Mouse (Mus musculus) adrenal gland, postnatal 10 days (tissue): ENCODE measurements at regions not wholly inside any gene's neighbourhood (a gene's known extent, or its start where the extent isn't known, plus 50 kb on each side); places are given as distances from the start of the nearest gene placed in this dataset.

Source experiments
- DNase-seq: peaks from one replicate; pipeline ENCODE4 v3.0.0; 2021; ENCODE audit warnings: mixed read lengths

GRCm38 (mm10) chr6:117570346-117570745, 270.6 kb upstream of the Zfp637 start:
- no peak for DNase-seq

GRCm38 (mm10) chr6:117570791-117571190, 270.2 kb upstream of the Zfp637 start:
- DNase-seq: no peak

- DNase-seq: no peak
Observed at GRCm38 (mm10) chr6:117572006-117572405, 269.0 kb upstream of the Zfp637 start.

- DNase-seq: no peak
Observed at GRCm38 (mm10) chr6:117573371-117573770, 267.6 kb upstream of the Zfp637 start.

GRCm38 (mm10) chr6:117574146-117574545, 266.8 kb upstream of the Zfp637 start:
- no peak for DNase-seq

GRCm38 (mm10) chr6:117575057-117575456, 265.9 kb upstream of the Zfp637 start:
- no peak for DNase-seq

GRCm38 (mm10) chr6:117576021-117576420, 265.0 kb upstream of the Zfp637 start:
- no peak for DNase-seq

GRCm38 (mm10) chr6:117577539-117578521, 263.1 kb upstream of the Zfp637 start:
- no peak for DNase-seq

GRCm38 (mm10) chr6:117580951-117581350, 260.0 kb upstream of the Zfp637 start:
- DNase-seq: no peak

- peak; percentile 58 for DNase-seq
Observed at GRCm38 (mm10) chr6:117583121-117583520, 257.9 kb upstream of the Zfp637 start.

GRCm38 (mm10) chr6:117584563-117584962, 256.4 kb upstream of the Zfp637 start:
- DNase-seq: no peak

GRCm38 (mm10) chr6:117596166-117596840, 244.7 kb upstream of the Zfp637 start:
- DNase-seq: no peak

GRCm38 (mm10) chr6:117604834-117605233, 236.1 kb upstream of the Zfp637 start:
- no peak for DNase-seq

- no peak for DNase-seq
Observed at GRCm38 (mm10) chr6:117605685-117606084, 235.3 kb upstream of the Zfp637 start.

GRCm38 (mm10) chr6:117606211-117606610, 234.8 kb upstream of the Zfp637 start:
- no peak for DNase-seq

GRCm38 (mm10) chr6:117607023-117607422, 234.0 kb upstream of the Zfp637 start:
- DNase-seq: peak; percentile 23

GRCm38 (mm10) chr6:117609476-117610404, 231.2 kb upstream of the Zfp637 start:
- no peak for DNase-seq

GRCm38 (mm10) chr6:117611281-117611680, 229.7 kb upstream of the Zfp637 start:
- no peak for DNase-seq

- no peak for DNase-seq
Observed at GRCm38 (mm10) chr6:117611965-117612364, 229.0 kb upstream of the Zfp637 start.

- DNase-seq: no peak
Observed at GRCm38 (mm10) chr6:117612421-117612820, 228.6 kb upstream of the Zfp637 start.

GRCm38 (mm10) chr6:117613656-117614350, 227.2 kb upstream of the Zfp637 start:
- DNase-seq: no peak

- DNase-seq: no peak
Observed at GRCm38 (mm10) chr6:117614386-117614785, 226.6 kb upstream of the Zfp637 start.
